Mouse (Mus musculus) kidney, adult 2 months (tissue): ENCODE results near the gene Tnrc6b.

Experiments
- CTCF ChIP-seq: fragments of 200-500 bp; conservative IDR thresholded peaks from 2 replicates; pipeline ENCODE4 v1.5.1; 2011; ENCODE audit warnings: low read depth, mild to moderate bottlenecking, control low read depth, low read length, moderate library complexity, mixed read lengths; ENCODE audit not compliant: insufficient read depth, insufficient read length
- POLR2A ChIP-seq: fragments of 200-500 bp; IDR thresholded peaks from one replicate; pipeline ENCODE4 v1.6.1; 2011; ENCODE audit warnings: low read depth, low read length, control low read depth

DNA sequence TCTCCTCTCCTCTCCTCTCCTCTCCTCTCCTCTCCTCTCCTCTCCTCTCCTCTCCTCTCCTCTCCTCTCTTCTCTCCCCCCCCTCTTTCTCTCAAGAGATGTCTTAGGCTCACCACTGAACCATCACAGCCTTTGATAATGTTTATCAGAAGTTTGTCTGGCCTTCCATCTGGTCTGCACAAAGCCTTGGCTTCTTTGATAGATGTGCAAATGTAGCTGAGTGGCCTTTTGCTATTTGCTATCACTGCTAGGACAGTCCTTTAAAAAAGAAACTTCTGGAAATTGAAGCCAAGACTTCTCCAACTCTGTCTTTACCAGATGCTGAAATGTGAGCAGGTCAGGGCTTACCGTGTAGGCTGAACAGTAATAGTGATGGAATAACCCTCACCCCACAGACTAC lies 90.5 kb downstream of the Tnrc6b start:
- TF ChIP-seq POLR2A (no peak), CTCF (no peak)
